Mouse (Mus musculus): ENCODE data around the gene Epha1. TPM values are rescaled to one million over a fixed set of nuclear protein-coding genes. Genes with fewer than 3 reads are reported as not detected.

Epha1 gene
- total RNA-seq, 2 experiments from 2014 or later = 0.12 to 0.29 TPM

GRCm38 (mm10) chr6:42350968-42351775, 21.9 kb downstream of the Epha1 start:
- TF ChIP-seq CTCF (IDR thresholded peaks at IDR 0.05) = no peak
- Histone ChIP-seq H3K27ac (peak overlapping the region; percentile 98), H3K4me3 (peak overlapping the region; percentile 95)
- DNase-seq (ENCODE audit: extremely low spot score in 1 of 2, low spot score in 2 of 2) = peak in 1 of 2 experiments; percentile 12
- intact Hi-C loops (cut with DNase I) = no loop called here

GRCm38 (mm10) chr6:42350021-42350967, 22.8 kb downstream of the Epha1 start:
- H3K27ac ChIP-seq = peak overlapping the region; percentile 98
- peak overlapping the region; percentile 95 for H3K4me3 ChIP-seq
- no peak; the same call in 1 of the 2 replicates for TF ChIP-seq CTCF (IDR thresholded peaks at IDR 0.05)
- intact Hi-C loops (cut with DNase I) = no loop called here
- DNase-seq (ENCODE audit: extremely low spot score in 1 of 2, low spot score in 2 of 2) = peak; percentile 74 to 78

GRCm38 (mm10) chr6:42349426-42350020, 23.5 kb downstream of the Epha1 start, which contains the start of gene Zyx:
TSS of gene Zyx (plus strand) at chr6:42349630.
- peak; percentile 81 to 82 for DNase-seq (ENCODE audit: extremely low spot score in 1 of 2, low spot score in 2 of 2)
- intact Hi-C loops (cut with DNase I) = loop anchor here (2.0 kb wide), 2 partner anchors 25 to 31 kb away; partner anchors contain the start of gene Fam131b
- H3K27ac ChIP-seq = peak within 1 kb of the TSS; percentile 98
- TF ChIP-seq CTCF (IDR thresholded peaks at IDR 0.05) = peak; percentile 30
- H3K4me3 ChIP-seq = peak within 1 kb of the TSS; percentile 95

- Histone ChIP-seq H3K4me3 (peak overlapping the region; percentile 95), H3K27ac (peak overlapping the region; percentile 98)
- intact Hi-C loops (cut with DNase I) = loop anchor here (2.0 kb wide), 2 partner anchors 24 to 32 kb away; partner anchors contain the start of gene Fam131b
- peak; percentile 73 for TF ChIP-seq CTCF (IDR thresholded peaks at IDR 0.05)
- peak; percentile 63 to 76 for DNase-seq (ENCODE audit: extremely low spot score in 1 of 2, low spot score in 2 of 2)
Observed at GRCm38 (mm10) chr6:42349006-42349425, 24.1 kb downstream of the Epha1 start.

GRCm38 (mm10) chr6:42348281-42349005, 24.6 kb downstream of the Epha1 start:
- Histone ChIP-seq H3K27ac (peak overlapping the region; percentile 98; the same call in 1 of the 2 replicates), H3K4me3 (peak overlapping the region; percentile 95)
- DNase-seq (ENCODE audit: extremely low spot score in 1 of 2, low spot score in 2 of 2) = no peak
- intact Hi-C loops (cut with DNase I) = loop anchor here (2.0 kb wide), 2 partner anchors 24 to 32 kb away; partner anchors contain the start of gene Fam131b
- TF ChIP-seq CTCF (IDR thresholded peaks at IDR 0.05) = no peak

GRCm38 (mm10) chr6:42344255-42344654, 28.8 kb downstream of the Epha1 start:
- intact Hi-C loops (cut with DNase I) = no loop called here
- Histone ChIP-seq H3K4me3 (no peak overlapping the region), H3K27ac (no peak overlapping the region)
- DNase-seq (ENCODE audit: extremely low spot score in 1 of 2, low spot score in 2 of 2) = no peak
- no peak for TF ChIP-seq CTCF (IDR thresholded peaks at IDR 0.05)

- no peak for TF ChIP-seq CTCF (IDR thresholded peaks at IDR 0.05)
- Histone ChIP-seq H3K27ac (no peak overlapping the region), H3K4me3 (no peak overlapping the region)
- intact Hi-C loops (cut with DNase I) = no loop called here
- no peak for DNase-seq (ENCODE audit: extremely low spot score in 1 of 2, low spot score in 2 of 2)
Observed at GRCm38 (mm10) chr6:42343361-42344120, 29.5 kb downstream of the Epha1 start.

- Histone ChIP-seq H3K4me3 (no peak overlapping the region), H3K27ac (no peak overlapping the region)
- intact Hi-C loops (cut with DNase I) = no loop called here
- TF ChIP-seq CTCF (IDR thresholded peaks at IDR 0.05) = no peak
- no peak for DNase-seq (ENCODE audit: extremely low spot score in 1 of 2, low spot score in 2 of 2)
Observed at GRCm38 (mm10) chr6:42342171-42342570, 30.9 kb downstream of the Epha1 start.

- intact Hi-C loops (cut with DNase I) = loop anchor here (10.0 kb wide), 1 partner anchor 525 kb away; no protein-coding TSS in a partner anchor
- H3K27ac ChIP-seq = no peak overlapping the region
- no peak for DNase-seq (ENCODE audit: extremely low spot score in 1 of 2, low spot score in 2 of 2)
- TF ChIP-seq CTCF (IDR thresholded peaks at IDR 0.05) = no peak
- no peak overlapping the region for H3K4me3 ChIP-seq
Observed at GRCm38 (mm10) chr6:42339981-42340380, 33.1 kb downstream of the Epha1 start.

GRCm38 (mm10) chr6:42339189-42339588, 33.9 kb downstream of the Epha1 start:
- Histone ChIP-seq H3K4me3 (no peak overlapping the region), H3K27ac (no peak overlapping the region)
- intact Hi-C loops (cut with DNase I) = loop anchor here (10.0 kb wide), 1 partner anchor 526 kb away; no protein-coding TSS in a partner anchor
- no peak for DNase-seq (ENCODE audit: extremely low spot score in 1 of 2, low spot score in 2 of 2)
- no peak for TF ChIP-seq CTCF (IDR thresholded peaks at IDR 0.05)
